Mouse (Mus musculus) adrenal gland, postnatal 14 days (tissue): ENCODE data around the gene Tmem45a2. TPM values are rescaled to one million over a fixed set of nuclear protein-coding genes. Genes with fewer than 3 reads are reported as not detected.

Experiments
- total RNA-seq: library from RNA; stranded (reverse); gene quantifications from 2 replicates; pipeline ENCODE4 v1.2.3, GENCODE M21; 2021

Tmem45a2 gene
- total RNA-seq, 1 experiment from 2014 or later, result 0.11 TPM

Other genes starting within 250 kb of the Tmem45a2 start
- 5.0 and 5.5 TPM in 2 replicates for gene Tmem45a, start 185.2 kb downstream of the Tmem45a2 start, total RNA-seq
- gene Lnp1, start 143.3 kb downstream of the Tmem45a2 start, total RNA-seq, result not detected in 2 replicates
- 61.4 and 66.0 TPM in 2 replicates for gene Tomm70a, start 50.3 kb upstream of the Tmem45a2 start, total RNA-seq
- gene Nit2, start 96.0 kb upstream of the Tmem45a2 start, total RNA-seq, result 72.4 and 79.7 TPM in 2 replicates
- gene Tbc1d23, start 160.1 kb upstream of the Tmem45a2 start, total RNA-seq, result 35.4 and 40.6 TPM in 2 replicates
- not detected in 2 replicates for gene Tmem30c, start 221.5 kb upstream of the Tmem45a2 start, total RNA-seq